Mouse (Mus musculus): Measurements from ENCODE around the gene Robo1. TPM values are rescaled to one million over a fixed set of nuclear protein-coding genes. Genes with fewer than 3 reads are reported as not detected.

The Robo1 gene
- total and polyA plus RNA-seq, 3 experiments = 0.44 TPM; not detected in 2

DNA sequence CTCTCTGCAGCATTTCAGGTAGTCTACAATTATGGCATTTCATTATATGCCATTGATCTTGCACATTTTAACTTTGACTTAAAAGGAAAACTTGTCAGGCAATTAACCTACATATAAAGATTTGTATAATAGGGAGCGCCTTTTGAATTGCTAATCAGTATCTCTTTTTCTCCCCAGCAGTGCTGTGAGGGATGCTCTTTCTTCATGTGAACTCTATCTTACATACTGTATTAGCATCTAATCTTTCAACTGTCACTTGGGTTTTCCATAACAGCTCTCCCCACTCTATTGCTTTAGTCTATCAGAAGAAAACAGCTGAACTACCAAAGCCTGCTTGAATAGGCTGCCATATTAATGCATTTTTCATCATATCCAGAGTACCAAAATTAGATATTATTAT is 29.7 kb downstream of the Robo1 start:
- no peaks in the 10 kb centered on the region for H3K27me3 ChIP-seq (ENCODE audit: insufficient read depth, low read length)
- 0 out of 2 replicates have a peak, but pooled peaks cover 2% of the 10 kb centered on the region for H3K9me3 ChIP-seq (replicated peaks)
- no peak for TF ChIP-seq POLR2AphosphoS5 (IDR thresholded peaks at IDR 0.05; ENCODE audit: insufficient replicate concordance, low read depth, low read length)
- TF ChIP-seq GATA1 (IDR thresholded peaks at IDR 0.05; ENCODE audit: borderline replicate concordance, low read length) = no peak
- TF ChIP-seq TAL1 (conservative IDR thresholded peaks at IDR 0.05; ENCODE audit: low read depth, low read length) = no peak
- no peak for TF ChIP-seq CTCF (IDR thresholded peaks at IDR 0.05; ENCODE audit: low read depth, low read length)
- no peak for TF ChIP-seq GATA2 (IDR thresholded peaks at IDR 0.05; ENCODE audit: borderline replicate concordance, low read depth, low read length)
- DNase-seq (ENCODE audit: low spot score) (no peak), ATAC-seq (ENCODE audit: extremely low read depth, insufficient number of reproducible peaks, low FRiP score, poor library complexity, severe bottlenecking) (no peak)
- no peaks in the 10 kb centered on the region for H3K4me1 ChIP-seq (ENCODE audit: insufficient read depth, low read depth, low read length)
- H3K4me3 ChIP-seq (ENCODE audit: low read depth, low read length) = no peak overlapping the region
- H3K36me3 ChIP-seq (replicated peaks) = no peaks in the 10 kb centered on the region

GRCm38 (mm10) chr16:72350422-72350821 is 42.3 kb downstream of the Robo1 start:
- ATAC-seq (ENCODE audit: extremely low read depth, insufficient number of reproducible peaks, low FRiP score, poor library complexity, severe bottlenecking) (no peak), DNase-seq (ENCODE audit: low spot score) (no peak)
- H3K9me3 ChIP-seq (replicated peaks) = peaks cover 7% of the 10 kb centered on the region
- H3K4me1 ChIP-seq (ENCODE audit: insufficient read depth, low read depth, low read length) = no peaks in the 10 kb centered on the region
- TF ChIP-seq POLR2AphosphoS5 (IDR thresholded peaks at IDR 0.05; ENCODE audit: insufficient replicate concordance, low read depth, low read length) (no peak), GATA2 (IDR thresholded peaks at IDR 0.05; ENCODE audit: borderline replicate concordance, low read depth, low read length) (no peak), TAL1 (conservative IDR thresholded peaks at IDR 0.05; ENCODE audit: low read depth, low read length) (no peak), GATA1 (IDR thresholded peaks at IDR 0.05; ENCODE audit: borderline replicate concordance, low read length) (no peak)
- no peaks in the 10 kb centered on the region for H3K27me3 ChIP-seq (ENCODE audit: insufficient read depth, low read length)
- no peak overlapping the region for H3K4me3 ChIP-seq (ENCODE audit: low read depth, low read length)
- no peaks in the 10 kb centered on the region for H3K36me3 ChIP-seq (replicated peaks)

GRCm38 (mm10) chr16:72356515-72357357 is 48.6 kb downstream of the Robo1 start:
- ATAC-seq (ENCODE audit: extremely low read depth, insufficient number of reproducible peaks, low FRiP score, poor library complexity, severe bottlenecking) (no peak), DNase-seq (ENCODE audit: low spot score) (no peak)
- TF ChIP-seq GATA2 (IDR thresholded peaks at IDR 0.05; ENCODE audit: borderline replicate concordance, low read depth, low read length) (no peak), GATA1 (IDR thresholded peaks at IDR 0.05; ENCODE audit: borderline replicate concordance, low read length) (no peak), TAL1 (conservative IDR thresholded peaks at IDR 0.05; ENCODE audit: low read depth, low read length) (no peak), CTCF (IDR thresholded peaks at IDR 0.05; ENCODE audit: low read depth, low read length) (no peak), POLR2AphosphoS5 (IDR thresholded peaks at IDR 0.05; ENCODE audit: insufficient replicate concordance, low read depth, low read length) (no peak)
- H3K4me3 ChIP-seq (ENCODE audit: low read depth, low read length) = no peak overlapping the region
- no peaks in the 10 kb centered on the region for H3K27me3 ChIP-seq (ENCODE audit: insufficient read depth, low read length)
- H3K36me3 ChIP-seq (replicated peaks) = no peaks in the 10 kb centered on the region
- H3K9me3 ChIP-seq (replicated peaks) = peaks cover 7% of the 10 kb centered on the region
- H3K4me1 ChIP-seq (ENCODE audit: insufficient read depth, low read depth, low read length) = no peaks in the 10 kb centered on the region

DNA sequence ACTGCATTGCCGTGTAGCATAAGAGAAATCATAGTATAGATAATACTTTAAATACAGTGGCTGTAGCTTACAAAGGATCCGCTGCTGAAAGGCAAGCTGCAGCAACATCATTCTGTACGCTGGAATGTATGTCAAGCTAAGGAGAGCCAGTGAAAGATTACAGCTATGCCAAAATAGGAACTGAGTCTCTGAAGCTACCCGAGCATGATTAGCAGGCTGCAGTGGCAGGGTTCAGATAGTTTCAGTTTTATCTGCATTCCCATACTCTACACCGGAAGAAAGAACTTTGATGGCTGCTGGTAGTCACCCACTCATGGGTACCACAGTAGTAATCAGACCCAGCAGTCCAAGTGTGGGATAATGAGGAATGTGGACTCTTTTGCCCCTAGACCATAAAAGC is 68.8 kb downstream of the Robo1 start:
- ATAC-seq (ENCODE audit: extremely low read depth, insufficient number of reproducible peaks, low FRiP score, poor library complexity, severe bottlenecking) (no peak), DNase-seq (ENCODE audit: low spot score) (no peak)
- Histone ChIP-seq H3K9me3 (replicated peaks) (0 out of 2 replicates have a peak, but pooled peaks cover 5% of the 10 kb centered on the region), H3K36me3 (replicated peaks) (no peaks in the 10 kb centered on the region), H3K4me3 (ENCODE audit: low read depth, low read length) (no peak overlapping the region), H3K27me3 (ENCODE audit: insufficient read depth, low read length) (no peaks in the 10 kb centered on the region), H3K4me1 (ENCODE audit: insufficient read depth, low read depth, low read length) (no peaks in the 10 kb centered on the region)
- TF ChIP-seq POLR2AphosphoS5 (IDR thresholded peaks at IDR 0.05; ENCODE audit: insufficient replicate concordance, low read depth, low read length) = no peak
- no peak for TF ChIP-seq TAL1 (conservative IDR thresholded peaks at IDR 0.05; ENCODE audit: low read depth, low read length)
- no peak for TF ChIP-seq GATA2 (IDR thresholded peaks at IDR 0.05; ENCODE audit: borderline replicate concordance, low read depth, low read length)
- no peak for TF ChIP-seq CTCF (IDR thresholded peaks at IDR 0.05; ENCODE audit: low read depth, low read length)
- TF ChIP-seq GATA1 (IDR thresholded peaks at IDR 0.05; ENCODE audit: borderline replicate concordance, low read length) = no peak

DNA sequence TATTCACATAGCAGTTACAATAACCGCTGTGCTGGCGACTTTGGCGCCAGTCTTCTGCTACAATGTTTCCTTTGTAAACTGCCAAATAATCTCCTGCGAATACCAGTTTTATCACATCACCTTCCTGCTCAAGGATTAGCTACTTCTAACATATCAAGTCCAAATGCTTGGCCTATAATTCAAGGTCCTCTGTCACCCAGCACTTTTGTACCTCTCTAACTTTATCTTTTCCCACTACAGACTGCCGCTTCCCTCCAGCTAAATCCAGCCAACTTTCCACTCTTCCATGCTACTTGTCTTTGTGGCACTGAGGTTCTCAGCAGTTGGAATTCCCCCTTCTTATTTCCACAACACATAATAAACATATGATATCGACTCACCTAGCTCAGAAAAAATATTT is 73.7 kb downstream of the Robo1 start:
- ATAC-seq (ENCODE audit: extremely low read depth, insufficient number of reproducible peaks, low FRiP score, poor library complexity, severe bottlenecking) (no peak), DNase-seq (ENCODE audit: low spot score) (no peak)
- Histone ChIP-seq H3K4me1 (ENCODE audit: insufficient read depth, low read depth, low read length) (no peaks in the 10 kb centered on the region), H3K4me3 (ENCODE audit: low read depth, low read length) (no peak overlapping the region), H3K27me3 (ENCODE audit: insufficient read depth, low read length) (no peaks in the 10 kb centered on the region), H3K36me3 (replicated peaks) (no peaks in the 10 kb centered on the region), H3K9me3 (replicated peaks) (0 out of 2 replicates have a peak, but pooled peaks cover 6% of the 10 kb centered on the region)
- no peak for TF ChIP-seq GATA2 (IDR thresholded peaks at IDR 0.05; ENCODE audit: borderline replicate concordance, low read depth, low read length)

GRCm38 (mm10) chr16:72383566-72383965 is 75.5 kb downstream of the Robo1 start:
- Histone ChIP-seq H3K9me3 (replicated peaks) (0 out of 2 replicates have a peak, but pooled peaks cover 5% of the 10 kb centered on the region), H3K4me3 (ENCODE audit: low read depth, low read length) (no peak overlapping the region), H3K36me3 (replicated peaks) (no peaks in the 10 kb centered on the region), H3K27me3 (ENCODE audit: insufficient read depth, low read length) (no peaks in the 10 kb centered on the region), H3K4me1 (ENCODE audit: insufficient read depth, low read depth, low read length) (no peaks in the 10 kb centered on the region)
- TF ChIP-seq GATA1 (IDR thresholded peaks at IDR 0.05; ENCODE audit: borderline replicate concordance, low read length) (no peak), GATA2 (IDR thresholded peaks at IDR 0.05; ENCODE audit: borderline replicate concordance, low read depth, low read length) (no peak), TAL1 (conservative IDR thresholded peaks at IDR 0.05; ENCODE audit: low read depth, low read length) (no peak)
- DNase-seq (ENCODE audit: low spot score) (no peak), ATAC-seq (ENCODE audit: extremely low read depth, insufficient number of reproducible peaks, low FRiP score, poor library complexity, severe bottlenecking) (no peak)
